Mouse (Mus musculus): ENCODE measurements around the gene Gm11985.

GRCm38 (mm10) chr11:7135301-7135700, 53.1 kb downstream of the Gm11985 start:
- TF ChIP-seq CTCF (IDR thresholded peaks at IDR 0.05) (no peak), EP300 (IDR thresholded peaks at IDR 0.05; ENCODE audit: insufficient read depth, low read depth, low read length) (no peak)
